Mouse (Mus musculus): ENCODE measurements around the gene Btbd1. TPM values are rescaled to one million over a fixed set of nuclear protein-coding genes. Genes with fewer than 3 reads are reported as not detected.
"Not testable (repeated sequence)": the region's sequence is repeated elsewhere in the genome, so short reads cannot be mapped to it uniquely, and the experiment has no call there.

Btbd1 gene
- polyA plus RNA-seq, 1 experiment = 0.58 TPM

- H3K9me3 ChIP-seq (ENCODE audit: control insufficient read depth, low read length) = no peaks in the 10 kb centered on the region
- H3K27me3 ChIP-seq (ENCODE audit: control insufficient read depth) = peaks cover 2% of the 10 kb centered on the region; the same call in 1 of the 2 replicates
- TF ChIP-seq TAL1 (IDR thresholded peaks at IDR 0.05; ENCODE audit: low read length) = no peak
- TF ChIP-seq GATA1 (IDR thresholded peaks at IDR 0.05; ENCODE audit: low read length) = no peak
- no peaks in the 10 kb centered on the region for H3K36me3 ChIP-seq (ENCODE audit: control insufficient read depth)
- H3K4me3 ChIP-seq (replicated peaks) = no peak overlapping the region
- no peaks in the 10 kb centered on the region for H3K4me1 ChIP-seq (ENCODE audit: control insufficient read depth)
Measured at GRCm38 (mm10) chr7:81845313-81845712, 16.1 kb upstream of the Btbd1 start.

GRCm38 (mm10) chr7:81844801-81845200 is 15.6 kb upstream of the Btbd1 start:
- Histone ChIP-seq H3K27me3 (ENCODE audit: control insufficient read depth) (peaks cover 3% of the 10 kb centered on the region; the same call in 1 of the 2 replicates), H3K36me3 (ENCODE audit: control insufficient read depth) (no peaks in the 10 kb centered on the region), H3K4me3 (replicated peaks) (no peak overlapping the region), H3K9me3 (ENCODE audit: control insufficient read depth, low read length) (no peaks in the 10 kb centered on the region), H3K4me1 (ENCODE audit: control insufficient read depth) (no peaks in the 10 kb centered on the region)
- no peak for TF ChIP-seq GATA1 (IDR thresholded peaks at IDR 0.05; ENCODE audit: low read length)
- no peak for TF ChIP-seq TAL1 (IDR thresholded peaks at IDR 0.05; ENCODE audit: low read length)

DNA sequence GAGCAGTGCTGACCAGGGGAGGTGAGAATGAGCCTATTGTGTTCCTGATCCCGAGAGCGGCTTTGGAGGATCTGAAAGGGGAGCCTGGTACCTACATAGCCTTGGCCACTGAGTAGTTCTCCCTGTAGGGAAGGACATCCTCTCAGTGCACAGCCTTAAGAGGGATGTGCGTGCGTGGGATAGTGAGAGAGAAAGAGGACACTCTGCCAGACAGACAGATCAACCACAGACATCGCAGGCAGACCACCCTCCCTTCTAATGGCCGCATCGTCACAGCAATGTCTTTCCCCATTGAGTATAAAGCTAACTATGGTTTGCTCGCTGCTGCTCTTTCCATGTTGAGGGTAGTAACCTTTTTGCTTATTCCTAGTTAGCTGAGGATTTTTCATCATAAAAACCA is 14.7 kb upstream of the Btbd1 start:
- Histone ChIP-seq H3K27me3 (ENCODE audit: control insufficient read depth) (peaks cover 5% of the 10 kb centered on the region; the same call in 1 of the 2 replicates), H3K4me3 (replicated peaks) (no peak overlapping the region), H3K36me3 (ENCODE audit: control insufficient read depth) (no peaks in the 10 kb centered on the region), H3K4me1 (ENCODE audit: control insufficient read depth) (no peaks in the 10 kb centered on the region), H3K9me3 (ENCODE audit: control insufficient read depth, low read length) (no peaks in the 10 kb centered on the region)
- no peak for TF ChIP-seq GATA1 (IDR thresholded peaks at IDR 0.05; ENCODE audit: low read length)
- no peak for TF ChIP-seq TAL1 (IDR thresholded peaks at IDR 0.05; ENCODE audit: low read length)

- no peaks in the 10 kb centered on the region for H3K36me3 ChIP-seq (ENCODE audit: control insufficient read depth)
- no peak for TF ChIP-seq GATA1 (IDR thresholded peaks at IDR 0.05; ENCODE audit: low read length)
- TF ChIP-seq TAL1 (IDR thresholded peaks at IDR 0.05; ENCODE audit: low read length) = no peak
Measured at GRCm38 (mm10) chr7:81842998-81843397, 13.8 kb upstream of the Btbd1 start.

DNA sequence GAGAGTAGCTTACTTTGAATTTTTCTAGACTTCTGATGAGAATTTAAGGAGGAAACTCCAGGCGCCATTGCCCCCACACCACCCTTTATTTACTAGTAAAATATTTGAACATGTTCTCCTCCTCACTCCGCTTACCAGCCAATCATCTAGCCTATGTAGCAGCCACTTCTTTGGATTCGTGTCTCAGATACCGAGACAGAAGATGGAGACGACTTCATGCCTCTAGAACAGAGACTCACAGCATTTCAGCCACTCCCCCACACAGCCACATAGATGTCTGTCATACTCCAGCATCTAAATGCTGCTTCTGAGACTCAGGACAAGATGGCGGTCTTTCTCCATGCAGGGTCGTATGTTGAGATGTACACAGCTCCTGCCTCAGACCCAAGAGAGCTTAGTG is 12.9 kb upstream of the Btbd1 start:
- no peaks in the 10 kb centered on the region for H3K9me3 ChIP-seq (ENCODE audit: control insufficient read depth, low read length)
- H3K4me1 ChIP-seq (ENCODE audit: control insufficient read depth) = no peaks in the 10 kb centered on the region
- H3K36me3 ChIP-seq (ENCODE audit: control insufficient read depth) = no peaks in the 10 kb centered on the region
- TF ChIP-seq GATA1 (IDR thresholded peaks at IDR 0.05; ENCODE audit: low read length) = no peak
- H3K27me3 ChIP-seq (ENCODE audit: control insufficient read depth) = peaks cover 4% of the 10 kb centered on the region; the same call in 1 of the 2 replicates
- H3K4me3 ChIP-seq (replicated peaks) = no peak overlapping the region

More at GRCm38 (mm10) chr7:81842998-81843397, 13.8 kb upstream of the Btbd1 start:
- H3K4me3 ChIP-seq (replicated peaks) = no peak overlapping the region
- peaks cover 5% of the 10 kb centered on the region; the same call in 1 of the 2 replicates for H3K27me3 ChIP-seq (ENCODE audit: control insufficient read depth)
- no peaks in the 10 kb centered on the region for H3K9me3 ChIP-seq (ENCODE audit: control insufficient read depth, low read length)
- H3K4me1 ChIP-seq (ENCODE audit: control insufficient read depth) = no peaks in the 10 kb centered on the region

GRCm38 (mm10) chr7:81841439-81841838 is 12.2 kb upstream of the Btbd1 start:
- no peaks in the 10 kb centered on the region for H3K4me1 ChIP-seq (ENCODE audit: control insufficient read depth)
- no peak for TF ChIP-seq GATA1 (IDR thresholded peaks at IDR 0.05; ENCODE audit: low read length)
- no peaks in the 10 kb centered on the region for H3K36me3 ChIP-seq (ENCODE audit: control insufficient read depth)
- H3K9me3 ChIP-seq (ENCODE audit: control insufficient read depth, low read length) = no peaks in the 10 kb centered on the region
- H3K4me3 ChIP-seq (replicated peaks) = no peak overlapping the region
- peaks cover 4% of the 10 kb centered on the region; the same call in 1 of the 2 replicates for H3K27me3 ChIP-seq (ENCODE audit: control insufficient read depth)

DNA sequence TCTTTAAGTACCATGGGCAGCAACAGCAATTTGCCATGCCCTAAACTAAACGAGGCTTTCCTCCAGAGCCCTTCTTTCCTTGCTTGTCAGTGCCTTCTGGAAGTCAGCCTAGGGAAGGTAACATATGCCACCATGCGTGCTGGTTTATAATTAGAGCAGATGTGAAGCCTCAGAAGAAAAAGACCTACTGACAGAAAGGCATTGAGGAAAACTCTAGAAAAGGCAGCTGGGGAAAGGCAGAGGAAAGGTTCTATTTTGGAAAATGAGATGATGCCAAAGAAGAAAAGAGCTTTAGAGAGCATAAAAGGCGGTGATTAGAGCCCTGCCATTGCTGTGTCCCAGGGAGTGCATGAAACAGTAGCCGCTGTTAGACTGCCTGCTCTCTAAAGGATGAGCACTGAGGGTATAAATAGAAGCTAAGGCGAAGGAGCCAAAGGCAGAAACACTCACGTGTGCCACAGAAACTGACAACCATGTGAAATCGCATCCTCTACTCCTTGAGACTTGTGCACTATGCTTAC is 11.5 kb upstream of the Btbd1 start:
- H3K27me3 ChIP-seq (ENCODE audit: control insufficient read depth) = peaks cover 4% of the 10 kb centered on the region; the same call in 1 of the 2 replicates
- H3K4me1 ChIP-seq (ENCODE audit: control insufficient read depth) = no peaks in the 10 kb centered on the region
- H3K4me3 ChIP-seq (replicated peaks) = no peak overlapping the region
- H3K9me3 ChIP-seq (ENCODE audit: control insufficient read depth, low read length) = no peaks in the 10 kb centered on the region
- H3K36me3 ChIP-seq (ENCODE audit: control insufficient read depth) = no peaks in the 10 kb centered on the region
- no peak for TF ChIP-seq TAL1 (IDR thresholded peaks at IDR 0.05; ENCODE audit: low read length)
- TF ChIP-seq GATA1 (IDR thresholded peaks at IDR 0.05; ENCODE audit: low read length) = no peak

DNA sequence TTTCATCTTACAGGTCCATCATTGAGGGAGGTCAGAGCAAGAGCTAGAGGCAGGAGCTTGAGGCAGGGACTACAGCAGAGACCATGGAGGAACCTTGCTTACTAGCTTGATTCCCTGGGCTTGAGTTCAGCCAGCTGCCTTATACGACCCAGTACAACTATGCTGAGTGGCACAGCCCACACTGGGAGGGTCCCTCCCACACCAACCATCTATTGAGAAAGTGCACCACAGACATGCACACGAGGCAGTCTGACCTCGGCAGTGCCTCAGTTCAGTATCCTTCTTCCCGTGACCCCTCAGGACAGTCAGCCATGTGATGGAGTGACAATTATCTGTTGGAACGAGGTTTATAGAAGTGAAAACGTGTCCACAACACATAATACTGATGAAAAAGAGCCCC is 10.5 kb upstream of the Btbd1 start:
- no peak for TF ChIP-seq TAL1 (IDR thresholded peaks at IDR 0.05; ENCODE audit: low read length)
- no peak for TF ChIP-seq GATA1 (IDR thresholded peaks at IDR 0.05; ENCODE audit: low read length)
- no peaks in the 10 kb centered on the region for H3K36me3 ChIP-seq (ENCODE audit: control insufficient read depth)
- H3K9me3 ChIP-seq (ENCODE audit: control insufficient read depth, low read length) = no peaks in the 10 kb centered on the region
- H3K4me3 ChIP-seq (replicated peaks) = no peak overlapping the region
- H3K4me1 ChIP-seq (ENCODE audit: control insufficient read depth) = no peaks in the 10 kb centered on the region
- H3K27me3 ChIP-seq (ENCODE audit: control insufficient read depth) = peaks cover 4% of the 10 kb centered on the region; the same call in 1 of the 2 replicates

GRCm38 (mm10) chr7:81837771-81838170 is 8.5 kb upstream of the Btbd1 start:
- not testable (repeated sequence) for H3K9me3 ChIP-seq (ENCODE audit: control insufficient read depth, low read length); H3K4me3 ChIP-seq (replicated peaks); H3K27me3 ChIP-seq (ENCODE audit: control insufficient read depth); H3K4me1 ChIP-seq (ENCODE audit: control insufficient read depth); H3K36me3 ChIP-seq (ENCODE audit: control insufficient read depth)

GRCm38 (mm10) chr7:81835430-81835829 is 6.2 kb upstream of the Btbd1 start:
- Histone ChIP-seq H3K9me3 (ENCODE audit: control insufficient read depth, low read length) (no peaks in the 10 kb centered on the region), H3K27me3 (ENCODE audit: control insufficient read depth) (peaks cover 4% of the 10 kb centered on the region; the same call in 1 of the 2 replicates), H3K4me1 (ENCODE audit: control insufficient read depth) (no peaks in the 10 kb centered on the region; the same call in 1 of the 2 replicates), H3K36me3 (ENCODE audit: control insufficient read depth) (no peaks in the 10 kb centered on the region), H3K4me3 (replicated peaks) (no peak overlapping the region)
- TF ChIP-seq TAL1 (IDR thresholded peaks at IDR 0.05; ENCODE audit: low read length) (no peak), GATA1 (IDR thresholded peaks at IDR 0.05; ENCODE audit: low read length) (no peak)
